Mouse (Mus musculus) MEL (cell line): Measurements from ENCODE around the gene Il27ra. TPM values are rescaled to one million over a fixed set of nuclear protein-coding genes. Genes with fewer than 3 reads are reported as not detected.

Experiments
- DNase-seq: peaks from one replicate; pipeline ENCODE4 v3.0.0; 2011; ENCODE audit warnings: low read depth, low spot score
- H3K27ac ChIP-seq: 2 replicates; pipeline ENCODE4 v1.5.1; 2012; ENCODE audit warnings: low read depth, mild to moderate bottlenecking, control low read depth, low read length, moderate library complexity; ENCODE audit not compliant: control insufficient read depth
- H3K27me3 ChIP-seq, 2 experiments: fragments of 150-350 bp in 1 of 2; sonication (generic) in 1 of 2; 2 replicates each; pipeline ENCODE4 v1.6.1; 2012; ENCODE audit warnings: low read length in 2 of 2, mild to moderate bottlenecking in 2 of 2, improper control_type of control experiment in 1 of 2, moderate library complexity in 1 of 2; ENCODE audit not compliant: insufficient read depth in 2 of 2, control insufficient read depth in 1 of 2
- H3K36me3 ChIP-seq, 2 experiments: 2 replicates each; pipeline ENCODE4 v1.6.1; 2012 to 2014; ENCODE audit warnings: low read length in 2 of 2, improper control_type of control experiment in 1 of 2, inconsistent platforms in 1 of 2, mild to moderate bottlenecking in 1 of 2; ENCODE audit not compliant: insufficient read depth in 2 of 2, control insufficient read depth in 1 of 2
- H3K4me1 ChIP-seq, 2 experiments: fragments of 150-350 bp in 1 of 2; sonication (generic) in 1 of 2; 2 replicates each; pipeline ENCODE4 v1.6.1; 2012; ENCODE audit warnings: low read length in 2 of 2, improper control_type of control experiment in 1 of 2, mild to moderate bottlenecking in 1 of 2; ENCODE audit not compliant: insufficient read depth in 2 of 2, control insufficient read depth in 1 of 2
- H3K4me3 ChIP-seq, 2 experiments: fragments of 150-350 bp in 1 of 2; sonication (generic) in 1 of 2; 2 replicates each; pipeline ENCODE4 v1.5.1; 2012; ENCODE audit warnings: low read depth in 2 of 2, low read length in 2 of 2, mild to moderate bottlenecking in 2 of 2, moderate library complexity in 2 of 2, control low read depth in 1 of 2, improper control_type of control experiment in 1 of 2; ENCODE audit not compliant: control insufficient read depth in 1 of 2, insufficient read depth in 1 of 2
- H3K79me2 ChIP-seq: 2 replicates; pipeline ENCODE4 v1.6.1; 2012; ENCODE audit warnings: mild to moderate bottlenecking, low read length, moderate library complexity; ENCODE audit not compliant: control insufficient read depth, poor library complexity, insufficient read depth
- H3K9ac ChIP-seq: 2 replicates; pipeline ENCODE4 v1.6.1; 2012; ENCODE audit warnings: low read depth, mild to moderate bottlenecking, control low read depth, low read length, moderate library complexity; ENCODE audit not compliant: control insufficient read depth, poor library complexity, severe bottlenecking
- H3K9me3 ChIP-seq: fragments of 150-350 bp; sonication (generic); replicated peaks from 2 replicates; pipeline ENCODE4 v1.6.1; 2012; ENCODE audit warnings: mild to moderate bottlenecking, low read length, improper control_type of control experiment, moderate library complexity; ENCODE audit not compliant: insufficient read depth
- BHLHE40 ChIP-seq: IDR thresholded peaks from 2 replicates; pipeline ENCODE4 v1.6.1; 2012; ENCODE audit warnings: low read depth, mild to moderate bottlenecking, inconsistent platforms, low read length, improper control_type of control experiment, borderline replicate concordance
- CTCF ChIP-seq, 3 experiments: IDR thresholded peaks in 2 of 3; conservative IDR thresholded peaks in 1 of 3; 2 replicates each; pipeline ENCODE4 v1.5.1; 2011 to 2012; ENCODE audit warnings: low read length in 3 of 3, low read depth in 2 of 3, mild to moderate bottlenecking in 2 of 3, improper control_type of control experiment in 1 of 3, inconsistent platforms in 1 of 3, mixed read lengths in 1 of 3, moderate library complexity in 1 of 3; ENCODE audit not compliant: control insufficient read depth in 1 of 3, insufficient read depth in 1 of 3, poor library complexity in 1 of 3, severe bottlenecking in 1 of 3
- ELF1 ChIP-seq: IDR thresholded peaks from 2 replicates; pipeline ENCODE4 v1.6.1; 2014; ENCODE audit warnings: low read depth, mild to moderate bottlenecking, inconsistent platforms, low read length, improper control_type of control experiment, moderate library complexity
- EP300 ChIP-seq, 2 experiments: IDR thresholded peaks; 2 replicates each; pipeline ENCODE4 v1.6.1; 2011; ENCODE audit warnings: improper control_type of control experiment in 2 of 2, low read length in 2 of 2, low read depth in 1 of 2, mild to moderate bottlenecking in 1 of 2
- GABPA ChIP-seq: IDR thresholded peaks from 2 replicates; pipeline ENCODE4 v1.6.1; 2012; ENCODE audit warnings: low read depth, mild to moderate bottlenecking, inconsistent platforms, low read length, improper control_type of control experiment, moderate library complexity
- HCFC1 ChIP-seq: IDR thresholded peaks from 2 replicates; pipeline ENCODE4 v1.6.1; 2012; ENCODE audit warnings: low read depth, mild to moderate bottlenecking, inconsistent platforms, low read length, improper control_type of control experiment, moderate library complexity
- JUND ChIP-seq: IDR thresholded peaks from 2 replicates; pipeline ENCODE4 v1.6.1; 2011; ENCODE audit warnings: low read depth, mild to moderate bottlenecking, improper control_type of control experiment, low read length
- KAT2A ChIP-seq: conservative IDR thresholded peaks from 2 replicates; pipeline ENCODE4 v1.6.1; 2012; ENCODE audit warnings: low read depth, low read length, improper control_type of control experiment, inconsistent platforms
- MEF2A ChIP-seq: IDR thresholded peaks from 2 replicates; pipeline ENCODE4 v1.6.1; 2014; ENCODE audit warnings: low read depth, mild to moderate bottlenecking, inconsistent platforms, low read length, improper control_type of control experiment; ENCODE audit not compliant: poor library complexity, insufficient replicate concordance, severe bottlenecking; ENCODE audit errors: extremely low read depth
- MYB ChIP-seq: IDR thresholded peaks from 2 replicates; pipeline ENCODE4 v1.6.1; 2011; ENCODE audit warnings: mild to moderate bottlenecking, low read depth, low read length, improper control_type of control experiment
- NELFE ChIP-seq: IDR thresholded peaks from 2 replicates; pipeline ENCODE4 v1.6.1; 2011; ENCODE audit warnings: low read depth, low read length, improper control_type of control experiment
- NRF1 ChIP-seq: IDR thresholded peaks from 2 replicates; pipeline ENCODE4 v1.6.1; 2014; ENCODE audit warnings: low read depth, mild to moderate bottlenecking, inconsistent platforms, low read length, improper control_type of control experiment, moderate library complexity; ENCODE audit not compliant: poor library complexity, insufficient read depth, severe bottlenecking
- POLR2AphosphoS2 ChIP-seq: IDR thresholded peaks from 2 replicates; pipeline ENCODE4 v1.6.1; 2011; ENCODE audit warnings: low read length, improper control_type of control experiment
- SMC3 ChIP-seq: IDR thresholded peaks from 2 replicates; pipeline ENCODE4 v1.6.1; 2011; ENCODE audit warnings: low read depth, low read length, improper control_type of control experiment
- TAL1 ChIP-seq: IDR thresholded peaks from 2 replicates; pipeline ENCODE4 v1.6.1; 2012; ENCODE audit warnings: mild to moderate bottlenecking, inconsistent platforms, low read length, moderate library complexity, mixed read lengths
- TBP ChIP-seq: IDR thresholded peaks from 2 replicates; pipeline ENCODE4 v1.8.0; 2011; ENCODE audit warnings: low read depth, low read length, improper control_type of control experiment
- TCF12 ChIP-seq: IDR thresholded peaks from 2 replicates; pipeline ENCODE4 v1.6.1; 2014; ENCODE audit warnings: low read depth, mild to moderate bottlenecking, inconsistent platforms, low read length, improper control_type of control experiment, moderate library complexity
- UBTF ChIP-seq: IDR thresholded peaks from 2 replicates; pipeline ENCODE4 v1.6.1; 2012; ENCODE audit warnings: low read depth, mild to moderate bottlenecking, inconsistent platforms, low read length, improper control_type of control experiment, moderate library complexity, borderline replicate concordance; ENCODE audit not compliant: insufficient read depth
- USF2 ChIP-seq, 2 experiments: IDR thresholded peaks; 2 replicates each; pipeline ENCODE4 v1.6.1; 2011 to 2012; ENCODE audit warnings: improper control_type of control experiment in 2 of 2, low read length in 2 of 2, borderline replicate concordance in 1 of 2, inconsistent platforms in 1 of 2, low read depth in 1 of 2, mild to moderate bottlenecking in 1 of 2; ENCODE audit not compliant: insufficient read depth in 1 of 2
- ZC3H11A ChIP-seq: IDR thresholded peaks from 2 replicates; pipeline ENCODE4 v1.6.1; 2012; ENCODE audit warnings: low read depth, mild to moderate bottlenecking, inconsistent platforms, low read length, improper control_type of control experiment
- ZKSCAN1 ChIP-seq: IDR thresholded peaks from 2 replicates; pipeline ENCODE4 v1.6.1; 2012; ENCODE audit warnings: low read depth, mild to moderate bottlenecking, inconsistent platforms, low read length, improper control_type of control experiment, moderate library complexity
- ZNF384 ChIP-seq: IDR thresholded peaks from 2 replicates; pipeline ENCODE4 v1.6.1; 2012; ENCODE audit warnings: low read depth, mild to moderate bottlenecking, inconsistent platforms, low read length, improper control_type of control experiment
- polyA plus RNA-seq, 2 experiments: library from polyadenylated mRNA; stranded (reverse) in 1 of 2; unstranded in 1 of 2; fragments of >175 nt in 1 of 2; fragments of >200 nt in 1 of 2; gene quantifications; 2 replicates each; pipeline versions ENCODE4 v1.2.1 to v1.2.4; 2012; ENCODE audit warnings: low replicate concordance in 2 of 2, low read depth in 1 of 2; ENCODE audit not compliant: insufficient read length in 2 of 2, insufficient read depth in 1 of 2, missing spikeins in 1 of 2
- total RNA-seq: library from RNA; depleted of rRNA; stranded (reverse); fragments of 300-350 nt; gene quantifications from 2 replicates; pipeline ENCODE4 v1.2.3, GENCODE M21; 2012

The Il27ra gene
- total and polyA plus RNA-seq, 3 experiments = 31.8 to 38.5 TPM; not detected in 1

DNA sequence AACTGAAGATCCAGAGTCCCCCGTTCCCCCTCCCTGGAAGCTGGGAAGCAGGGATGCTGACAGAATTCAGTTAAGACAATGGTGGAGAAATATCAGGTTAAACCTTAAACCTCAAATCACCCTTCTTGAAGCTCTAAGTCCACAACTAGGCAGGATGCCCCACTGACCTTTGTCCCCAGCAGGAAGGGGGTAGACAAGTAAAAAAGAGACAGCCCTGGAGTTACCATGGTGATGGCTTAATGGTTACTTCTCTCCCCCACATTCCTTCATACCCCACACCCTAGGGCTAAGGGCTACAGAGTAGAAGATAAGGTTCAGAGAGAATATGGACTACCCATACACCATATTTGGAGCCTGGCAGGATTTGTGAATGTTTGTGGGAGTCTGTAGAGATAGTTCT is 18.8 kb downstream of the Il27ra start (continued):
- no peak for TF ChIP-seq JUND
- TF ChIP-seq ZKSCAN1 = no peak
- no peak for TF ChIP-seq POLR2AphosphoS2
- no peak for TF ChIP-seq TCF12

DNA sequence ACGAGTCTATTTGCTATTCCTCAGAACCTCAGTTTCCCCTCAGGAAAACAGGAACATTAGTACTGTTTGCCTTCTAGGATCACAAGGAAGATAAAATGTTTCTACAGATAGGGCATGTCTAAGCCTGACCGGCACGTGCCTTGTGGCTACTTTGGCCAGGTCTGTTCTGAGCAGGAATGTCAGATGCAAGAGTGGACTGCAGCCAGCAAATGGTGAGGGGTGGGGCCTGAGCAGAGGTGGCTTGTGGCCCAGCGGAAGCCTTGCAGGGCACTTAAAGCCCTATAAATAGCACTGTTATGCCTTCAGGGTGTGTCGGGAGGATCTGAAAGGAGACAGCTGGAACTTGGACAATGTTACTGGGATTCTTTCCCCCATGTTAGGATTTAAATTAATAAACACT is 19.3 kb downstream of the Il27ra start:
- no peaks in the 10 kb centered on the region for H3K9me3 ChIP-seq
- no peaks in the 10 kb centered on the region for H3K27me3 ChIP-seq
- TF ChIP-seq NRF1 = no peak
- no peak for TF ChIP-seq ZC3H11A
- no peak overlapping the region for H3K9ac ChIP-seq
- no peak for DNase-seq
- no peaks in the 10 kb centered on the region; a peak in 1 of 4 replicates for H3K36me3 ChIP-seq
- no peak overlapping the region for H3K27ac ChIP-seq
- no peaks in the 10 kb centered on the region for H3K79me2 ChIP-seq
- no peak overlapping the region for H3K4me3 ChIP-seq
- peaks cover 2 to 15% of the 10 kb centered on the region in 2 experiments; a peak in 1 of 4 replicates for H3K4me1 ChIP-seq

DNA sequence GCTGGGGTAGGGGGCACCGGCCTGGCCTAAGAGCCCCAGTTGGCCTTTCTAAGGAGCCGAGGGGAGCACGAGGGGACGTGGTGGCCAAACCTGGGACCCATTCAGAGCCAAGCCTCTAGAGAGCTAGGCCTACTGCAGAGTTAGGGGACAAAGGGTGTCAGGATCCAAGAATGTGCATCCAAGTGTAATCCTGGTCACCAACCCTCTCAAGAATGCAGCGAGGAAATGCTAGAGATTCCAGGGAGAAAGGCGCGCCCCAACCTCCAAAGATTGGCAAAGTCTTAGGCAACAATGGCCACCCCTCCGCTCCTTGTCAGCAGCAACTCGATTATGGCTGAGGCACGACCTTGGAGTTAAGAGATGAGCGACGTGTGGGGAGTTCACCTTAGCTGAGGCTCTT is 20.8 kb downstream of the Il27ra start:
- H3K4me3 ChIP-seq = no peak overlapping the region
- no peak for TF ChIP-seq ELF1
- TF ChIP-seq TAL1 = no peak
- no peaks in the 10 kb centered on the region for H3K9me3 ChIP-seq
- no peaks in the 10 kb centered on the region; a peak in 1 of 4 replicates for H3K36me3 ChIP-seq
- peaks cover 2 to 15% of the 10 kb centered on the region in 2 experiments; a peak in 1 of 4 replicates for H3K4me1 ChIP-seq
- no peak for DNase-seq
- H3K27me3 ChIP-seq = no peaks in the 10 kb centered on the region
- no peaks in the 10 kb centered on the region for H3K79me2 ChIP-seq
- no peak overlapping the region for H3K9ac ChIP-seq
- no peak overlapping the region for H3K27ac ChIP-seq

DNA sequence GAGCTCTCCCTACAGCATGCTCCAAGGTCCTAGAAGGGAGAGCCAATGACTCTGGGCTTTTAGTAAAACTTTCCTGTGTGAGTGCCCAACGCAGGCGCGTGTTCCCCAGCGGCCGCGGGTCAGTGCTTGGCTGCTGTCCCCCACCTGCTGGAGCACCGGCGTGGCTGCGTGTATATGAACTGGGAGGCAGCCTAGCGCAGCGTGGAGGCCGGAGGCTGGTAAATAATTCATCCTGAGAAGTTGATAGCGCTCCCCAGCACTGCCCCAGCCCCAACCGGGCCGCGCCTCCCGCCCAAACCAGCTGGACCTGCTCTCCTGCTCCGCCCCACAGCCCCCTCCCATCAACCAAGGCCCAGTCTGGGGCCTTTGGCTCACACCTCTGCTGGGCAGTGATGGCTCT is 21.3 kb downstream of the Il27ra start, which contains the start of gene Palm3:
Palm3 (plus strand) TSS at position 376 of the 400 bp plus-strand sequence.
- no peaks in the 10 kb centered on the region for H3K27me3 ChIP-seq
- H3K4me3 ChIP-seq = no peak within 1 kb of the TSS
- H3K9ac ChIP-seq = no peak within 1 kb of the TSS
- H3K4me1 ChIP-seq = peaks cover 2 to 15% of the 10 kb centered on the region in 2 experiments; a peak in 1 of 4 replicates
- H3K79me2 ChIP-seq = no peaks in the 10 kb centered on the region
- H3K9me3 ChIP-seq = no peaks in the 10 kb centered on the region
- no peak within 1 kb of the TSS for H3K27ac ChIP-seq
- H3K36me3 ChIP-seq = no peaks in the 10 kb centered on the region; a peak in 1 of 4 replicates
- no peak for DNase-seq
- no peak for TF ChIP-seq KAT2A
- no peak for TF ChIP-seq TAL1
- no peak for TF ChIP-seq ZNF384
- TF ChIP-seq BHLHE40 = no peak
- no peak for TF ChIP-seq NELFE
- TF ChIP-seq UBTF = no peak
- TF ChIP-seq SMC3 = no peak
- no peak for TF ChIP-seq MYB
- TF ChIP-seq GABPA = no peak
- no peak for TF ChIP-seq JUND
- no peak for TF ChIP-seq USF2 (IDR thresholded peaks at IDR 0.05; ENCODE audit: borderline replicate concordance in 1 of 2, insufficient read depth in 1 of 2, low read depth in 1 of 2, low read length in 2 of 2)
- no peak for TF ChIP-seq CTCF (IDR thresholded peaks at IDR 0.05 in 2 of 3, conservative IDR thresholded peaks at IDR 0.05 in 1 of 3; ENCODE audit: control insufficient read depth in 1 of 3, insufficient read depth in 1 of 3, low read depth in 2 of 3, low read length in 3 of 3, poor library complexity in 1 of 3, severe bottlenecking in 1 of 3)
- no peak for TF ChIP-seq POLR2AphosphoS2
- no peak for TF ChIP-seq EP300 (IDR thresholded peaks at IDR 0.05; ENCODE audit: low read depth in 1 of 2, low read length in 2 of 2)
- TF ChIP-seq MEF2A = no peak
- TF ChIP-seq TBP = no peak
- TF ChIP-seq NRF1 = no peak
- no peak for TF ChIP-seq ZC3H11A
- TF ChIP-seq HCFC1 = no peak
